Mouse (Mus musculus) left cerebral cortex, adult 2 months (tissue): ENCODE data around the gene Dna2. TPM values are rescaled to one million over a fixed set of nuclear protein-coding genes. Genes with fewer than 3 reads are reported as not detected.

Source experiments
- DNase-seq, 2 experiments: peaks; one replicate each; pipeline ENCODE4 v3.0.0; 2021 to 2022; ENCODE audit warnings: low spot score in 2 of 2, mixed read lengths in 1 of 2; ENCODE audit errors: extremely low spot score in 1 of 2
- H3K27ac ChIP-seq: fragments of 200-600 bp; 2 replicates; pipeline ENCODE4 v1.8.1; 2022
- H3K4me3 ChIP-seq: fragments of 200-600 bp; 2 replicates; pipeline ENCODE4 v1.8.1; 2022
- CTCF ChIP-seq: fragments of 200-600 bp; IDR thresholded peaks from 2 replicates; pipeline ENCODE4 v1.8.1; 2022; ENCODE audit warnings: antibody characterized with exemption, mild to moderate bottlenecking, moderate library complexity
- intact Hi-C: fragments of 180-260 bp; cut with DNase I; formaldehyde crosslinking; loops from one replicate; pipeline ENCODE4 v1.15.1; 2025
- total RNA-seq, 2 experiments: library from RNA; stranded (reverse); gene quantifications; 2 replicates each; pipeline ENCODE4 v1.2.3; 2021

Dna2 gene
- total RNA-seq, 2 experiments from 2014 or later: 0.91 to 1.9 TPM

DNA sequence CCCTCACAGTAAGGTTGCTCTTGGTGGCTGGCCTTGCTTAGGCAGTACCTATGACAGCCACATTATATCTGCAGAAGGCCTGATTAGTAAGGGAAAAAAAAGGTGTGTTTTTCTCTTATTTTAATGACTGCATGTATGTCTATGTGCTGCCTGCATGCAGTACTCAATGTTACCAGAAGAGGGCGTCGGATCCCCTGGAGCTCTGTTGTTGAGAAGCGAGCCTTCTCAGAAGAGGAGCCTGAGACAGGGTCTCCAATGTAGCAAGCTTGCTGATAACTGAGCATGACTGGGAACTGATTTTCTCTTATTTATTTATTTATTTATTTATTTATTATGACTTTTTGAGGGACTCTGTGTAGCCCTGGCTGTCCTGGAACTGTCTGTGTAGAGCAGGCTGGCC is 40.5 kb downstream of the Dna2 start:
- DNase-seq: no peak
- intact Hi-C loops: no loop called here
- H3K4me3 ChIP-seq: no peak overlapping the region
- peak; percentile 68 for TF ChIP-seq CTCF
- no peak overlapping the region for H3K27ac ChIP-seq

DNA sequence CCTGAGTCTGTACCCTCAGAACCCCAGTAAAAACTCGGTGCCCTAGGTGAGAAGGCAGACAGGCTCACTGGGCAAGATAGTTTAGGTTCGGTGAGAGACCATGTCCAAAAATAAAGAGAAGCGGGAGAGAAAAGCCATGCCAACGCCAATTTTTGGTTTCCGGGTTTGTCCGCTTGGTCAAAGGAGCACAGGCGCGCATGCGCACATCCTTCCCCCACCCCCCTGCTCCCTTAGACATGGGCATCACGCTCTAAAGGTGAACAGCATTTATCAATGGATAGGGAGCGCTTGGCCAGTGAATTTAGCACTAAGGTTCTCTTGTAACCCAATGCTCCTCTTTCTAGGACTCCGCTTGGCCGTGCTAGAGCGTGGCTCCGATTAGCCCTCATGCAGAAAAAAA is 43.8 kb downstream of the Dna2 start:
- intact Hi-C loops: no loop called here
- no peak for TF ChIP-seq CTCF
- Histone ChIP-seq H3K4me3 (no peak overlapping the region), H3K27ac (no peak overlapping the region)
- no peak for DNase-seq

- Histone ChIP-seq H3K4me3 (no peak overlapping the region), H3K27ac (no peak overlapping the region)
- no peak for DNase-seq
- TF ChIP-seq CTCF: no peak
- intact Hi-C loops: no loop called here
These were observed 47.2 kb downstream of the Dna2 start for GRCm38 (mm10) chr10:62993991-62994390.

GRCm38 (mm10) chr10:63000584-63000983 is 53.8 kb downstream of the Dna2 start:
- Histone ChIP-seq H3K27ac (no peak overlapping the region), H3K4me3 (no peak overlapping the region)
- intact Hi-C loops: no loop called here
- no peak for TF ChIP-seq CTCF
- no peak for DNase-seq

GRCm38 (mm10) chr10:63003252-63003651 is 56.4 kb downstream of the Dna2 start:
- DNase-seq: no peak
- intact Hi-C loops: no loop called here
- no peak for TF ChIP-seq CTCF
- H3K27ac ChIP-seq: no peak overlapping the region
- H3K4me3 ChIP-seq: no peak overlapping the region

- no peak for DNase-seq
- Histone ChIP-seq H3K4me3 (no peak overlapping the region), H3K27ac (no peak overlapping the region)
- no peak for TF ChIP-seq CTCF
- intact Hi-C loops: no loop called here
These were observed 57.7 kb downstream of the Dna2 start for GRCm38 (mm10) chr10:63004556-63004955.

DNA sequence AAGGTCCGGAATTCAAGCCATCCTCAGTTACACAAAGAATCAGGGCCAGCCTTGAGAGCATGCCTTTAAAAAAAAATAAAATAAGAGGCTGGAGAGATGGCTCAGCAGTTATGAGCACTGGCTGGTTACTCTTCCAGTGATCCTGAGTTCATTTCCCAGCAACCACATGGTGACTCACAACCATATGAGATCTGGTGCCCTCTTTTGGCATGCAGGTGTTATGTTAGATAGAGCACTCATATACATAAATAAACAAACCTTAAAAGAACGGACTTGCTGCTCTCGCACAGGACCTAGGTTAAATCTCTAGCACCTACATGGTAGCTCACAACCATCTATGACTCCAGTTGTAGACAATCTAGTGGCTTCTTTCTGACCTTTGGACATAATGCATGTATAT is 61.4 kb downstream of the Dna2 start:
- DNase-seq: no peak
- TF ChIP-seq CTCF: no peak
- Histone ChIP-seq H3K27ac (no peak overlapping the region), H3K4me3 (no peak overlapping the region)
- intact Hi-C loops: no loop called here

- no peak overlapping the region for H3K27ac ChIP-seq
- intact Hi-C loops: no loop called here
- no peak overlapping the region for H3K4me3 ChIP-seq
- TF ChIP-seq CTCF: no peak
- DNase-seq: no peak
These were observed 63.4 kb downstream of the Dna2 start for GRCm38 (mm10) chr10:63010268-63010667.

DNA sequence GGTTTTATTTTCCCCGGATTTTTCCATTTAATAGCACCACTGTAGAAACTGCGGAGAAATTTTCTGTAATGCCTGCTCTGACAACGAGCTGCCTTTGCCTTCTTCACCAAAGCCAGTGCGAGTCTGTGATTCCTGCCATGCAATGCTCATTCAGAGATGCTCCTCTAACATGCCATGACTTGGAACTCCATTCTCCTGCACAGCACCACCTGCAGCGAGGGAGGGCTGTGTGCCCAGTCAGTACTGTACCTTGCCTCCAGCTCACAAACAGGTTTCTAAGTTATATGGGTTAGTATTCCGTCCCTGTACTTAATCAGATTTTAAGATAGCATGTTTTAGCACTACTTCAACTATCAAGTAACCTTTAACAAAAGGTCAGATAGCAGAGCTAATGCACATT is 64.7 kb downstream of the Dna2 start:
- Histone ChIP-seq H3K4me3 (no peak overlapping the region), H3K27ac (no peak overlapping the region)
- TF ChIP-seq CTCF: no peak
- no peak for DNase-seq
- intact Hi-C loops: no loop called here

DNA sequence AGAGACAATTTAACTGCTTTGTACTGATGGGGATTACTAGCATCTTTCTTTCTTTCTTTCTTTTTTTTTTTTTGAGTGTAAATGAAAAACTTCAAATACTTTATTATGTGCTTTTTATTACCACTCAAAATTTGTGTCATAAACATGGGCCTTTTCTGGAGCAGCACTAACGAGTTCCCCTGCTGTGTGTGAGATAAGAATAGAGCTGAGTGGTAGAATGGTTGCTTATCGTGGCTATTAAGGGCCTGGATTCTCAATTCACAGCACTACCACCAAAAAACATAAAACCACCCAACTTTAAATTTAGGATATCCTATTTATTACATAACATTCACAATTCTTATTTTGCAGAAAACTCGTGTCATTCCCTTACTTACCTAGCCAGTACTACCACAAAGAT is 66.7 kb downstream of the Dna2 start:
- intact Hi-C loops: no loop called here

DNA sequence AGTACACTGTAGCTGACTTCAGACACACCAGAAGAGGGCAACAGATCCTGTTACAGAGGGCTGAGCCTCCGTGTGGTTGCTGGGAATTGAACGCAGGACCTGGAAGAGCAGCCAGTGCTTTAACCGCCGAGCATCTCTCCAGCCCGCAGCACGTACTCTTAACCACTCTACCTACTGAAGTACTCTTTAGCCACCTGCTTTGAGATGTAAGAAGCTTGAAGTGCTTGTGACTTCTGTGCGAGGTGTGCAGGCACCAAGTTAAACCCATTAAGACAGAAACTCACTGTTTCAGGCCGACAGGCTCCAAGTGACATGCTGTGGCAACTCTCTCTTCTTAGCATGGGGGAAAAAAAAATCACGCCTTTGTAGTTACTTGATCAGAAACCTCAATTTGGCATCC is 67.3 kb downstream of the Dna2 start:
- intact Hi-C loops: no loop called here
- DNase-seq: no peak
- no peak overlapping the region for H3K4me3 ChIP-seq
- no peak overlapping the region for H3K27ac ChIP-seq
- TF ChIP-seq CTCF: no peak; the same call in 1 of the 2 replicates

More for the DNA sequence above, 66.7 kb downstream of the Dna2 start:
- Histone ChIP-seq H3K27ac (no peak overlapping the region), H3K4me3 (no peak overlapping the region)
- no peak for DNase-seq
- TF ChIP-seq CTCF: no peak

DNA sequence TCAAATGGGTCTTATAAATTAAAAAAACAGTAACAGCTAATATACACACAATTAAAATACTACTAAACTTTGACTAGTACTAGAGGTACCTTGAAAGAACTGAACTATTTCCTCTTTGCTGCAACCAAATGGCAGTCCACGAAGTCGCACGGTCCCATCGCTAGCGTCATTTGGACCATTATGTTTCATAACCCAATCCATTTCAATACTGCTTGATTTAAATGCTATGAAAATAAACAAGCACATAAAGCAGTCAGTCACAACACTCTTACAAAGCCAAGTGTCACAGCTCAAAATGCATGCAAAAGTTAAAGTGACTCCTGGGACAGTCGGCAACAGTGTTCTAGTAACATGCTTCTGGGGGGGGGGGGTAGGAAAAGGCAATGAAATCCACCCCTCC is 72.5 kb downstream of the Dna2 start:
- DNase-seq: no peak
- no peak for TF ChIP-seq CTCF
- intact Hi-C loops: no loop called here
- Histone ChIP-seq H3K4me3 (no peak overlapping the region), H3K27ac (no peak overlapping the region)

DNA sequence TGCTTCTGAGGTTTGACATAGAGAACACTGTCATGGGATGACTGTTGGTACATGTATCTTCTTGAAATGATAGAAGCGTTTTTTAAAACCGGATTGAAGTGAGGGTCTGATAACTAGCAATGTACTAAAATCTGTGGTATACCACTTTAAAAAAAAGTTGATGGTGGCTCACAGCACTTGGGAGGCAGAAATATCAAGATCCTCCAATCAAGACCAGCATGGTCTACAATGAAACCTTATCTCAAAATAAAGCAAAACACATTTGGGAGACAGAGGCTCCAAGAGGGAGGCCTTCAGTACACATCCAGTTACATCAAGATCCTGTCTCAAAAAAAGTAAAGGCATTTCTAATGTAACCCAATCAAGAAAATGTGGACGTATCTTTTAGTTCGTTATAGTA is 74.9 kb downstream of the Dna2 start:
- DNase-seq: no peak
- TF ChIP-seq CTCF: no peak
- Histone ChIP-seq H3K4me3 (peak overlapping the region; percentile 85), H3K27ac (no peak overlapping the region)
- intact Hi-C loops: loop anchor here (5.0 to 10.0 kb wide), 6 partner anchors 46 to 534 kb away; partner anchors contain the start of genes Dnajc12, Herc4, Sirt1 and Vps26a

- DNase-seq: no peak
- Histone ChIP-seq H3K4me3 (peak overlapping the region; percentile 85), H3K27ac (peak overlapping the region; percentile 100)
- no peak for TF ChIP-seq CTCF
- intact Hi-C loops: loop anchor here (1.0 to 10.0 kb wide), 7 partner anchors 42 to 535 kb away; partner anchors contain the start of genes Dnajc12, Herc4, Rufy2 and Sirt1
These were observed 75.8 kb downstream of the Dna2 start for GRCm38 (mm10) chr10:63022541-63023120.
